Comparison of ENCODE assay signal across 8 mouse cellular contexts in genomic region chr6:87002521-87003055, GRCm38 (mm10). TPM values are rescaled to one million over a fixed set of nuclear protein-coding genes. Genes with fewer than 3 reads are reported as not detected.
DNase-seq lines count a peak whose midpoint lies in the region; ATAC-seq lines count a peak whose summit lies in the region.

No protein-coding gene starts in this region.

- peak; percentile 49; the same call in 1 of the 2 replicates for ATAC-seq in forebrain, embryonic 16.5 days

- no peaks in the 10 kb centered on the region for H3K9me3 ChIP-seq in forebrain, embryonic 16.5 days (ENCODE audit: control insufficient read depth, low read length)

- no peak overlapping the region for H3K27ac ChIP-seq in forebrain, embryonic 16.5 days (ENCODE audit: low read length)

- no peak overlapping the region for H3K4me2 ChIP-seq in forebrain, embryonic 16.5 days (ENCODE audit: low read length)

- 43% methylated on average over 8 of the region's 8 CpGs for WGBS in forebrain, embryonic 16.5 days

- peaks cover 2% of the 10 kb centered on the region for H3K36me3 ChIP-seq in forebrain, embryonic 16.5 days (ENCODE audit: control insufficient read depth, insufficient read depth)

- DNase-seq in MEL-GATA-1-ER (ENCODE audit: extremely low read depth, low read depth), result peak; percentile 52
- DNase-seq in cerebellum, adult 11 months, result peak; percentile 70
- peak; percentile 86 to 87 for DNase-seq in heart, postnatal 36 days
- peak; percentile 87 for DNase-seq in layer of hippocampus, adult 9-10 months (ENCODE audit: low spot score)
- DNase-seq in lung, postnatal 10 days, result peak; percentile 93
- peak; percentile 84 for DNase-seq in retina, postnatal 1 day
- peak; percentile 88 for DNase-seq in thymus, postnatal 4 days

- no peaks in the 10 kb centered on the region for H3K27me3 ChIP-seq in forebrain, embryonic 16.5 days (replicated peaks; ENCODE audit: control insufficient read depth, insufficient read depth, low read length)

- intact Hi-C loops in heart, postnatal 36 days (cut with DNase I), result loop anchor here (5.0 kb wide), 1 partner anchor 185 kb away; no protein-coding TSS in a partner anchor

- H3K4me3 ChIP-seq in forebrain, embryonic 16.5 days (replicated peaks; ENCODE audit: low read length), result no peak overlapping the region

- no peaks in the 10 kb centered on the region for H3K4me1 ChIP-seq in forebrain, embryonic 16.5 days (replicated peaks; ENCODE audit: control insufficient read depth, insufficient read depth, low read length)

- no peak overlapping the region for H3K9ac ChIP-seq in forebrain, embryonic 16.5 days (replicated peaks; ENCODE audit: low read depth, low read length)

RNA-seq across cellular contexts. Expression of gene Nfu1, which starts 6.4 kb away (rescaled TPM):
- polyA plus RNA-seq in forebrain, embryonic 16.5 days (2015; fragmentation: Nextera tagmentation; extraction: Ambion mirVana), result 99.2 and 109 TPM in 2 replicates
- total RNA-seq in heart, postnatal 36 days (2021), result 10 to 100 TPM; 71.5 to 72.8 TPM

RNA-seq across cellular contexts. Expression of gene Gfpt1, which starts 40.1 kb away (rescaled TPM):
- 22.6 and 25.1 TPM in 2 replicates for polyA plus RNA-seq in forebrain, embryonic 16.5 days (2015; fragmentation: Nextera tagmentation; extraction: Ambion mirVana)
- total RNA-seq in heart, postnatal 36 days (2021), result 10 to 100 TPM; 13.0 to 15.6 TPM
